Mouse (Mus musculus): ENCODE measurements around the gene Ier3. TPM values are rescaled to one million over a fixed set of nuclear protein-coding genes. Genes with fewer than 3 reads are reported as not detected.
A peak's percentile ranks its signal among the peaks of the same experiment; 100 is the strongest.
"Not testable (repeated sequence)": the region's sequence is repeated elsewhere in the genome, so short reads cannot be mapped to it uniquely, and the experiment has no call there.

Gene Ier3
- total RNA-seq, 2 experiments from 2014 or later, result 5.2 to 6.0 TPM

- peak in 1 of 2 experiments; percentile 26 for DNase-seq (ENCODE audit: low spot score in 2 of 2)
These were observed 14.1 kb downstream of the Ier3 start for GRCm38 (mm10) chr17:35835424-35836140.

- peak; percentile 81 to 96 for DNase-seq (ENCODE audit: low spot score in 2 of 2)
These were observed 14.9 kb downstream of the Ier3 start for GRCm38 (mm10) chr17:35836178-35836965.

GRCm38 (mm10) chr17:35836991-35837422 lies 15.5 kb downstream of the Ier3 start:
- peak; percentile 78 to 83 for DNase-seq (ENCODE audit: low spot score in 2 of 2)

GRCm38 (mm10) chr17:35837487-35837886 lies 16.0 kb downstream of the Ier3 start:
- DNase-seq (ENCODE audit: low spot score in 2 of 2), result peak in 1 of 2 experiments; percentile 45

- peak; percentile 96 to 99 for DNase-seq (ENCODE audit: low spot score in 2 of 2)
These were observed 16.6 kb downstream of the Ier3 start, which contains the start of gene Tubb5 for GRCm38 (mm10) chr17:35838122-35838544. Gene Tubb5, minus strand, starts transcription at chr17:35838306.

GRCm38 (mm10) chr17:35838570-35838969 lies 17.1 kb downstream of the Ier3 start:
- DNase-seq (ENCODE audit: low spot score in 2 of 2), result no peak

GRCm38 (mm10) chr17:35839002-35839401 lies 17.5 kb downstream of the Ier3 start:
- DNase-seq (ENCODE audit: low spot score in 2 of 2), result not testable (repeated sequence)

- no peak for DNase-seq (ENCODE audit: low spot score in 2 of 2)
These were observed 19.1 kb downstream of the Ier3 start for GRCm38 (mm10) chr17:35840561-35840960.

- peak; percentile 99 to 100 for DNase-seq (ENCODE audit: low spot score in 2 of 2)
These were observed 19.8 kb downstream of the Ier3 start, which contains the start of gene Mdc1 for GRCm38 (mm10) chr17:35841076-35841950. Gene Mdc1, plus strand, starts transcription at chr17:35841515.

GRCm38 (mm10) chr17:35842006-35842405 lies 20.5 kb downstream of the Ier3 start:
- DNase-seq (ENCODE audit: low spot score in 2 of 2), result no peak

- no peak for DNase-seq (ENCODE audit: low spot score in 2 of 2)
These were observed 22.0 kb downstream of the Ier3 start for GRCm38 (mm10) chr17:35843514-35843913.

GRCm38 (mm10) chr17:35848112-35848511 lies 26.6 kb downstream of the Ier3 start:
- no peak for DNase-seq (ENCODE audit: low spot score in 2 of 2)

GRCm38 (mm10) chr17:35850974-35851373 lies 29.5 kb downstream of the Ier3 start:
- no peak for DNase-seq (ENCODE audit: low spot score in 2 of 2)

GRCm38 (mm10) chr17:35859371-35859770 lies 37.9 kb downstream of the Ier3 start:
- no peak for DNase-seq (ENCODE audit: low spot score in 2 of 2)

- no peak for DNase-seq (ENCODE audit: low spot score in 2 of 2)
These were observed 38.4 kb downstream of the Ier3 start for GRCm38 (mm10) chr17:35859835-35860234.

GRCm38 (mm10) chr17:35860831-35861197 lies 39.3 kb downstream of the Ier3 start:
- no peak for DNase-seq (ENCODE audit: low spot score in 2 of 2)

GRCm38 (mm10) chr17:35861198-35861857 lies 39.8 kb downstream of the Ier3 start, which contains the start of gene Nrm:
Gene Nrm, plus strand, starts transcription at chr17:35861318.
- DNase-seq (ENCODE audit: low spot score in 2 of 2), result peak; percentile 86 to 87

- DNase-seq (ENCODE audit: low spot score in 2 of 2), result no peak
These were observed 43.4 kb downstream of the Ier3 start for GRCm38 (mm10) chr17:35864832-35865353.

GRCm38 (mm10) chr17:35865481-35866280 lies 44.2 kb downstream of the Ier3 start, which contains the start of gene Ppp1r18:
Gene Ppp1r18, plus strand, starts transcription at chr17:35865593.
- no peak for DNase-seq (ENCODE audit: low spot score in 2 of 2)

Data from layer of hippocampus, adult 18-20 months (tissue).